Mouse (Mus musculus) CH12.LX (cell line): Measurements from ENCODE around the gene Fbxo31.

Experiments used
- CTCF ChIP-seq, 2 experiments: IDR thresholded peaks in 1 of 2; conservative IDR thresholded peaks in 1 of 2; 2 replicates each; pipeline ENCODE4 v1.5.1; 2011 to 2012; ENCODE audit warnings: low read depth in 2 of 2, low read length in 2 of 2, improper control_type of control experiment in 1 of 2, inconsistent platforms in 1 of 2, mild to moderate bottlenecking in 1 of 2, moderate library complexity in 1 of 2
- HCFC1 ChIP-seq: IDR thresholded peaks from 2 replicates; pipeline ENCODE4 v1.6.1; 2012; ENCODE audit warnings: low read depth, mild to moderate bottlenecking, inconsistent platforms, low read length, improper control_type of control experiment
- MAFK ChIP-seq: IDR thresholded peaks from 2 replicates; pipeline ENCODE4 v1.6.1; 2011; ENCODE audit warnings: low read length, improper control_type of control experiment; ENCODE audit not compliant: insufficient replicate concordance
- RCOR1 ChIP-seq: conservative IDR thresholded peaks from 2 replicates; pipeline ENCODE4 v1.6.1; 2012; ENCODE audit warnings: low read depth, mild to moderate bottlenecking, inconsistent platforms, low read length, improper control_type of control experiment

- TF ChIP-seq CTCF (conservative IDR thresholded peaks at IDR 0.05 in 1 of 2, IDR thresholded peaks at IDR 0.05 in 1 of 2; ENCODE audit: low read depth in 2 of 2, low read length in 2 of 2): no peak
- TF ChIP-seq HCFC1: no peak
- no peak for TF ChIP-seq RCOR1
- no peak for TF ChIP-seq MAFK
Observed at GRCm38 (mm10) chr8:121525111-121525818, 53.3 kb downstream of the Fbxo31 start.
